Mouse (Mus musculus): ENCODE measurements around the gene Fam219b.

The Fam219b gene

DNA sequence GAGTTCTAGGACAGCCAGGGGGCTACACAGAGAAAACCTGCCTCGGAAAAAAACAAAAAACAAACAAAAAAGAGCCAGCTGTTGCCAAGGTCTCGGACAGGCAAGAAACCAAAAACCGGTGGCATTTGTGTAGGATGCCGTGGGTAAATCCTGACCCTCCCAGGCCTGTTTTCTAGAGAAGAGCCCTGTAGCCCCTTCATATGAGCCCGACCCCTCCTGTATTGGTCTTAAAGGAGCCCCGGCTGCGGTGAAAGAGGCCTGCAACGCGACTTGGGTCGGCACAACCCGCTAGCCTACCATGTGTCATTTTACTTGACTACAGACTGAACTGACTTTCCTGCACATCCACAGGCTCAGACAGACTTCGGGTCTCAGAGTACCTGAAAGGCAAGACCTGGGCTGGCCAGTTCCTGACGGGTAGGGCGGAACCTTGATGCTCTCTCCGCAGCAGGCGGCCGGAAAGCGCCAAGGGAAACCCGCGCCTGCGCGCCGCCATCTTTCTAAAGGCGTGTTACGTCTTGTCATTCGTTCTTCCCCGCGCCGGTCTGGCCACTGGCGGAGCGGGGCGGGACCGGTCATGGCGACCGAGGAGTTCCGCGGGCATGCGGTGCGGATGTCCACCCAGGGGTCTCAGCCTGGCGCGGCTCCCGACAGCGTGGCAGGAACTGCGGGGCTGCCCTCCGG, at the start of gene Fam219b:
Fam219b (plus strand) TSS at position 485 of the 684 bp plus-strand sequence.
- DNase-seq, result peak; percentile 93

DNA sequence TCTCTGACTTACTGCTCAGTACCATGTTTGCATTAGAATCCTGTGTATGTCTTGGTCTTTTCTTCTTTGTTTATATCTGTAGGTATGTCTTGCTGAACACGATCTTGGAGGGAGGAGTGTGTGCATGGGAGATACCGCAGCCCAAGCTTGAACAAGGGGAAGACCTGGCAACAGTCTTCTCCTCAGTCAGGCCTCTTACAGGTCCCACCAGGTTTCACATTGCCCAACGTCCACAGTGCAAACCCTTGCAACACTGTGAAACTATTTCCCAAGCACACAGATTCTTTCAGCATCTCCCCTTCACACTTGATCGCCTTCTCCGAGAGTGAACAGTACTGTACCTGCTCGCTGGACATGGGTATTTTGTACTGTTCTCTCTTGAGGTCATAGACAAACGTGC, 49.5 kb upstream of the Fam219b start:
- no peak for DNase-seq

DNA sequence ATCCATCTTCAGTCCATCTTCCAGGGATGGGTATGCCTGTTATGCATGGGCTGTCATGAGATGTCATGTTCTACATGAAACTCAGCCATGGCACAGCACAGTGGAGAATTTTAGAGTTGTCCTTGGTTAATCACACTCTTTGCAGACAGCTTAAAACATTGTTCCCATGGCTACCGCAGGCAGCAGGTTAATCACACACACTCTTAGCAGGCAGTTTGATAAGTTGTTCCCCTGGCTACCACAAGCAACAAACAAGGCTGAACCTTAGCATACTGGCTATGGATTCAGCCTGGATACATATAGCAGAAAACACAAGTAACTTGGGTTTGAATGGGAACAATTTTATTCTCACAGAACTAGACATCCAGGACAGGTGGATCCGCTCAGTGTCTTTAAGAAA, 43.8 kb upstream of the Fam219b start:
- DNase-seq, result no peak

DNA sequence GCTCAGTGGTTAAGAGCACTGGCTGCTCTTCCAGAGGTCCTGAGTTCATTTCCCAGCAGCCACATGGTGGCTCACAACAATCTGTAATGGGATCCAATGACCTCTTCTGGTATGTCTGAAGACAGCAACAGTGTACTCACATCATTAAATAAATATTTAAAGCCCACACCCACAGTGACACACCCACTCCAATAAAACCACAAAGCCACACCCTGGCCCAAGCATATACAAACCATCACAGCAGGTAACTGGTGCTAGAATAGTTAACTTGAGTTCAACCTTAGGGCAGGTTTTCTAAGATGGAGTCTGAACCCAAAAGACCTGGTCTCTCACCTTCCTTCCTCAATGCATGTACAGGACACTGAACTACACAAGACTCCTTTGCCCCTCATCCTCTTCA, 42.4 kb upstream of the Fam219b start:
- no peak for DNase-seq

DNA sequence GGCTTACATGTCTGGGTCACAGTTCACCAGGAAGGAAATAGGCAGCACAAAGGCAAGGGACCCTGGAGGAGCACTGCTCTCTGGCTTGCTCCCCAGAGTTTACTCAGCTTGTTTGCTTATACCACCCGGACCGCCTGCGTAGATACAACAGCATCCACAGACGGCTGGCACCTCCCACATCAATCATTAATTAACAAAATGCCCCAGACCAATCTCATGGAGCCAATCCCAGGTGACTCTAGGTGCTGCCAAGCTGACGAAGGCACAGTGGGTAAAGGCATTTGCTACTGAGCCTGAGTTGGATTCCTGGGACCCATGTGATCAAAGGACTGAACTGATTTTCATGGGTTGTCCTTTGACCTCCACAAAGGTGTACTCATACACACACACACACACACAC, 40.1 kb upstream of the Fam219b start:
- DNase-seq, result no peak

DNA sequence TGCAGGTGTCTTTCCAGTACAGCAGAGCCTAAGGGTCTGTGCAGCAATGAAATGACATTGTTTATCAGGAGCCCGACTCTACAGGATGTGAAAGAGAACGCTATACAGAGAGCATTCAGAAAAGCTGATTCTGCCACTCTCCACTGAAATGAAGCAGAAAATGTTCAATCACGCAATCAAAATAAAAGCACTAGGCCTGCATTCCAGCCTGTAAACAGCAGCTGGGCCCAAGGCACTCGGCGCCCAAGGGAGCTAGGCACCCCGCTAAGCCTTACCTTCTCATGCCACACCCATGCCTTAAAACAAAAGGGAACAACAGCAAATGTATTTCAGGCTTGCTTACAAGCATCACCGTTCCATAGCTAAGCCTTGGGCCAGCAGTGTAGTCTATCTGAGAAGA, 38.8 kb upstream of the Fam219b start:
- no peak for DNase-seq

DNA sequence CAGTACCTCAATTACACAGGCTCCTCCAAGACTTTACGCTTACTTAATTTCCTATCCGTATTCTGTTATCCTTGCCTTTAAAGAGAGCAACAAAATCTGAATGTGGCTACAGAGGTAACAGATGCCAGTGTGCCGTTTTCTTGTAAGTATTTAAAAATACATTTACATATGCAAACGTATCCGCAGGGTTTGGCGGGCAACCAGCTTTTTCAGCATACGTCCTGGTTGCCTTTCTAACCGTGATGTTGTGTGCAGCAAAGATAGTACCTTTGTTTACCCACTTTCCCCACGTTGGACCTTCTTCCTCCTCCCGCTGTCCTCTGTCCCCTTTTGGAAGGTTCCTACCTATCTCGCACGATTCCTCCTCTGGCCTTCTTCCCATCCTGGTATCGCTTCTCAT, 35.9 kb upstream of the Fam219b start:
- DNase-seq, result peak; percentile 58

DNA sequence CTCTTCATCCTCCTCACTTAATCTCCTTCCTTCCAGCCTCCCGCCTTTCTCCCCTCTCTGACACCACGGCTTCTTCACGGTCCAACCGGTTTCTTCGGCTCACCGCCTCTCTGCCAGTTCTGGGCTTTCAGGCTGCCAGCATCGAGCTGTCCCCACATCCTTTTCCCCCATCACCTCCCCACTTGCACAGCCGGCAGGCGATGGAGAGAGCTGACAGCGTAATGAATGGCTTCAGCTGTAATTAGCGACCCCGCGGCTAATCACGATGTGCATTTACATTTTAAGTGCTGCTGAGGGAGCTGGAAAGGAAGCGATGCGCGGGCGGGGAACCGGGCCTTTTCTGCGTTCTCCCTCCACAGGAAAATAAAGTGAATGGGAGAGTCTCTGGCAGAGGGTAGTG, 35.5 kb upstream of the Fam219b start:
- DNase-seq, result peak; percentile 59

DNA sequence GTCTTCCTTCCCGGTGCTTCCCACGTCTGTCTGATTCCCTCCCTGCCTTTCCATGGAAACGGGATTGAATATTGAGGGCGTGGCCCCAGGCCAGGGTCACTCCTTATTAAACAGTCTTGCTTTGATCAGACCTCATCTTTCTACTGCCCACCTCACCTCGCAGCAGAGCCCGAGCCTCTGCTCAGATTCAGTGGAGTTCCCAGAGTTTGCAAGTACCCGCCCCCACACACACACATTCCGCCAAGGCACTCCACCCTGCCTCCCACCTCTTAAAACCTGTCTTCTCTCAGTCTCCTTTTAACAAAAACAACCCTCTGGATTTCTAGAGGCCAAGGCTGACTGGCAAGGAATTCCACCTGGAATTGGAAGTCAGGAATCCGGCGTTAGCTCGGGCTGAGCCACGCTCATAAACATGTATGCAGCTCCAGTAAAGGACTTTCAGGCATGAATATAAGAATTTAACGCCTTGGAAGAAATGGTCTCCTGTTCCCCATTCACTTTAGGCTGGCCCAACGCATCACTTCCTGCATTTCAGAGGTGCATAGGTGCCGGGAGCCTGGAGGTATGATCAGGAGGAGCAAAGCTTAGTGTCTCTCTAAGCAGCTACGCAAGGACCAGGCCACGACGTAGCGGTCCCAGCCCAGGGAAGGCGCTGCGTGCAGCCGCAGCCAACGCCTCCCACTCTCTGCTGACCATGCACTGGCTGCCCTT, 34.3 kb upstream of the Fam219b start:
- no peak for DNase-seq

DNA sequence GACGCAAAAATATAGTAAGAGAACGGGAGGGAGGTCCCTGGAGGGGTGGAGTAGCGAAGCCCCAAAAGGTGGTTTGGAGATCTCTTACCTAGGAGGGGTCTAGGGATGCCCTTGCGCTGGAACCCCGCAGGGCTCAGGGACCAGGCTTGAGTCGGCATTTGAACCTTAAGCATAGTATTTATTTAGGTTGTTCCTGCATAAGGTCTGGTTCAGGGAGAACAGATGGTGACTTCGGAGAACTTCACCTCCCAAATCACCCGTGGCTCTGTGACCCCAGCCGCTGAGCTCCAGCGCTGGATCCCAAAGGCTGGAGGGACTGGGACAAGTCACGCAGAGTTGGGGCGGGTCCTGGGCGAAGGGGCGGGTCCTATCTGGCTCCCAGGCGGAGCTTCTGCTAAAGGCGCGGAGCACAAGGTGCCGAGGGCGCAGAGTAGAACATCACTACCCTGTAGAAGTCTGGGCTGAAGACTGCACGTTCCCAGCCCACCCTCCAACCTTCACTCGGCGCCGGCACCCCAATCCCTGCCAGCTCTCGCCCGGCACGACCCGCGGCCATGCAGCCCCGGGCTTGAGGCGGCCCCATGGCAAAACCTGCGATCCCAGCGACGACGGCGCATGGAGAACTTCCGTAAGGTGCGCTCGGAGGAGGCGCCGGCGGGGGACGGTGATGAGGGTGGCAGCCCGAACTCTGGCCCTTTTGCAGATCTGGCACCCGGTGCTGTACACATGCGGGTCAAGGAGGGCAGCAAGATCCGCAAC, 33.5 kb upstream of the Fam219b start, which contains the start of gene Rpp25:
Rpp25 (plus strand) TSS at position 405 of the 759 bp plus-strand sequence.
- DNase-seq, result peak; percentile 45

DNA sequence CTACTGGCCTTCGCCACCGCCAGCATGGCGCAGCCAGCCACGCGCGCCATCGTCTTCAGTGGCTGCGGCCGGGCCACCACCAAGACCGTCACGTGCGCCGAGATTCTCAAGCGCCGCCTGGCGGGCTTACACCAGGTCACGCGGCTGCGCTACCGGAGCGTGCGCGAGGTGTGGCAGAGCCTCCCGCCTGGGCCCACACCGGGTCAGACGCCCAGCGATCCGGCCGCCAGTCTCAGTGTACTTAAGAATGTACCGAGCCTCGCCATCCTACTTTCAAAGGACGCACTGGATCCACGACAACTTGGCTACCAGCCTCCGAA, 33.0 kb upstream of the Fam219b start:
- DNase-seq, result peak; percentile 67

DNA sequence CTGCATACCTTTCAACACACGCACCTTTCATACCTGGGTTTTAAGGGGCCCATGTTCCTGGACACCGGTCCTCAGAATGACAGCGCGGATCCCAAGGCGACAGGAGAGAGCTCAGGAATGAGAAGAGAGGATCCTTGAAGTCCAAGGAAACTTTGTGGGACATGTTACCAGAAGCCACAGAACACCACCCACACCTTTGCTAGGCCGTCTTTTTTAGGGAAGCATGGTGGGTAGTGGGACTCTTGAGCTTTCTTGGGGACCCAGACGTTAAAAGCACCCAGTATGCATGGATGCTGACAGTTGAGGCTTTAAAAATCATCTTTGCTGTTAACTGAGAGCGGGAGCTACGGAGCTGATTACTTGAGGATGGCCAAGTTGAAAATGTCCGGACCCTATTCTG, 32.4 kb upstream of the Fam219b start:
- no peak for DNase-seq

DNA sequence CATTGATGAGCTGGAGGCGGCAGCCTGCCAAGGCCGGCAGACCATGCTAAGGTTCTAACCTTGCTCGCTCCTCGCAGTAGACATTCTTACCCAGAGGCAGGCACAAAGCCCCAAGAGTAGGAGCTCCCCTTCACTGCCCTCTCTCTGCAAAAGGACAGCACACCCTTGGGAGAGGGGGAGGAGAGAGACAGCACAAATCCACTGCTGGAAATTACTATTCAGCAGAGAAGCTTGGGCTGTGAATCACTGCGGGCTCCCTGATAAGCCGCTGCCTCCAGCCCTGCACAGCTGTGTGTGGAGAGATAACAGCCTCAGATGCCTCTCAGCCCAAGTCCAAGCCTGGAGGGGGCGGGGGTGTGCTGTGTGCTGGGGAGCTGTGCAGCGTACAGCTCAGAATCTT, 31.6 kb upstream of the Fam219b start:
- peak; percentile 48 for DNase-seq

DNA sequence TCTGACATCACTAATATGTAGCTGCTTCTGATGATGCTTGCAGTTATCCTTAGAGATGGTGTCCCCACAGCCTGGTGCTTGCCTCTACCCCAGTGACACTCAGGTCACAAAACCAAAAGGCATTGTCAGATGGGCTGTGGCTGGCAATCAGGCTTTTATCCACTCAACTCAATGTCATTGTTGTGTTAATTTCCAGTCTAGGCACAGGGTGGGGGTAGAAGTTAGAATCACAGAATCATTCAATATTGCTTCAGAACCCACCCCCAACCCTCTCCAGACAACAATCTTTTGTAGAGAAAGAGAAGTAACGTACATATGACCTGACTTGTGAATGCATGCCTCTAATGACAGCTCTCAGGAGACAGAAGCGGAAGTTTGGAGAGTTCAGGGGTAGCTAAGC, 26.8 kb upstream of the Fam219b start:
- DNase-seq, result no peak

DNA sequence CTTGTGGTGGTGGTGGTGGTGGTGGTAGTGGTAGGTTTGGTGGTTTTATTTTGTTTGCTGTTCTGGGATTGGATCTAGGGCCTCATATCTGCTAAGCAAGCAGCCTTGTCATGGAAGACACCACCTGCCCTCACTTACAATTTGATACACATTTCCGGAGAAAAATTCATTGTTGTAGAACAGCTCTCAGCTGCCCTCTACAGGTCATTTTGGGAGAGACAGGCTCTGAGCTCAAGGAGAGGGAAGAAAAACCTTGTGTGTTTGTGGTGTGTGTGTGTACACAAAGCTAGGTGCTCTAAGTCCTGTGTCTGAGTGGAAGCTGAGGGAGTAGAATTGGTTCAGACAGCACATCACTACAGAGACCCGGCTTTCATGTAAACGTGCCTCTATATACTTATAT, 20.2 kb upstream of the Fam219b start:
- DNase-seq, result peak; percentile 78

DNA sequence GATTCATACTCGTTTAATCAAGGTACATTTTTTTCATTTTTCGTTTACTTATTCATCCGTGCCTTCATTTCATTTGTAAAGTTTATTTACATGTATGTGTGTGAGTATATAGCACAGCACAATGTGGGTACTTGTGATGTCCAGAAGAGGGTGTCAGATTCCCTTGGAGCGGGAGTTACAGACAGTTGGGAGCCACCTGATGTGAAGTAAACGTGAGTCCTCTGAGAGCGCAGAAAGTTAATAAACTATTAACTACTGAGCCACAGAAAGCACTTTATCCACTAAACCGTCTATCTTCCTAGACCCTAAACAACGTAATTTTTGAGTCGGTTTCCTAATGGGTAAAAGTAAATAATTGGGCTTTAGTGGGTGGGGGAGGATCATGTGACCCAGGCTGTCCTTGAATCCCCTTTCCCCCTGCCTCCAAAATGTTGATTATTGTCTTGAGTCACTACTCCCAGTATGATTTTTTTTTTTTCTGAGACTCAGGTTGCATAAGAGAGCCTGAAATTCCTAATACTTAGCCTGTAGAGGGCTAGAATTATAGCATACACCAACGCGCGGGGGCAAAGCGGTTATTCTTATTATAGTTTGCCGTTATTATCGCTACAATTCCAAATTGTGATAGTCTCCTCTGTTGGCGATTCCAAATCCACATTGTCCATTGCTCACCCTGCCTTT, 16.8 kb upstream of the Fam219b start:
- no peak for DNase-seq

DNA sequence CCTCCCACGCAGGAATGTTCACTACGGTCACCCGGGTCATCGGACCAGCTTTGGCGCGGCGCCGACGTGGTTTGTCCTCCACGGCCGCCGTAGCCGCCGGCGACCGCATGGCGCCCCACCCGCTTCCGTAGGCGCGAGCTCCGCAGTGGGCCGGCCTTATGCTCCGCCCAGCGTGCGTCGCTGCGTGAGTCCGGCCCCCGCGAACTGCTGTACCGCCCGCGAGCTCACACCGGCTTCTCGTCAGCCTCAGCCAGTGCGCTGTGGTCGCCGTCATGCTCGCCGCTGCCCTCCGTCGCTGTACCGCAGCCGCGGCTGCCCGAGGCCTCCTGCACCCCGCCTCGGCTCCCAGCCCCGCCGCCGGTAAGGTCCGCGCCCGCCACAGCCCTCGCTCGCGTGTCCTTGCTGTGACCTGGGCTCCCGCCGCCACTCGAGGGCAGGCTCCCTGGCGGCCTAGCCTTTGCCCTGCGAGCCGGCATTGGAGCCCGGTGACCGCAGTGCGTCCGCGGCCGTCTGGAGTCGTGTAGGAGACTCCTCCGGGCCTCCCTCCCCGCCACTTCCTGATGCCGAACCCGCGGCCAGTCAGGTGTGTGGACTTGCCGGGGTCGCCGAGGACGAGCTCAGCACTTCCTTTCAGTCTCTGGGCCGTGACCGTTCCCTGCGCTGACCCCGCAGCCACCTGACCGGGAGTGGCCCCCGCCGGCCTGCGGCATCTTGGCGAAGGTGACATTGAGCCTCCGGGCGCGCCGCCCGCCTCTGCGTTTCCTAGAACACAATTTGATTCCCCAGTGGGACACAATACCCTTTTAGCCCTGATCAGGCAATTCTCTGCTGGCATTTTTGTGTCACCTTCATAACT, 16.0 kb upstream of the Fam219b start, which contains the start of gene Cox5a:
Cox5a (plus strand) TSS at position 219 of the 856 bp plus-strand sequence.
- peak; percentile 94 for DNase-seq

DNA sequence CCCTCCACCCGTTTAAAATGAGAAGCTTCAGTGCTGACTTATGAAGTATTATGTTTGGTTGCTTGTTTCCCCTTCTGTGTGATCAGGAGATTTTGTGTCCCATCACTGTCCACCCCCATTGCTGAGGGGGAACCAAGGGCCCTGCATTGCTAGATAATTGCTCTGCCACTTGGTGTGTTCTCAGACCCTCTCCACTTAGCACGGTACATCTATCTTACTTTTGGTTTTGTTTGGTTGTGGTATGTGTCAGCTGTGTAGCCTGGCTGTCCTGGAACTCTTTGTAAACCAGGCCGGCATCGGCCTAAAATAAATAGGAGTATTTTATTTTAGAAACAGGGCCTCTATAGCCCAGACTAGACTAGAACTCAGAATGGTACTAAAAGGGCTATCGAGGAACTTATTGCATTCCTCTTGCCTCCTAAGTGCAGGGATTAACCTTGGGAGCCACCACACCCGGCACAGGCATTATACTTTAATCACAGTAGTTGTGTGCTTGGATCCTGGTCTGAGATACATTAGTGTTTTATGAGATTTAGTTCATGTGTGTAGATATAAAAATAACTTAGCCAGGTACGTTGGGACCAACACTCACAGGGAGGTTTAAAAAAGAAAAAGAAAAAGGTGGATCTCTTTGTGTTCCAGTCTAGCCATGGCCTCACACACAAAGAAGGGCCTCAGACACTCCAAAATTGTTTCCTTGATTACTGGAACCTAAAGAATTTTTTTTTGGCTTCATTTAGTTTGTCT, 15.0 kb upstream of the Fam219b start:
- DNase-seq, result no peak

DNA sequence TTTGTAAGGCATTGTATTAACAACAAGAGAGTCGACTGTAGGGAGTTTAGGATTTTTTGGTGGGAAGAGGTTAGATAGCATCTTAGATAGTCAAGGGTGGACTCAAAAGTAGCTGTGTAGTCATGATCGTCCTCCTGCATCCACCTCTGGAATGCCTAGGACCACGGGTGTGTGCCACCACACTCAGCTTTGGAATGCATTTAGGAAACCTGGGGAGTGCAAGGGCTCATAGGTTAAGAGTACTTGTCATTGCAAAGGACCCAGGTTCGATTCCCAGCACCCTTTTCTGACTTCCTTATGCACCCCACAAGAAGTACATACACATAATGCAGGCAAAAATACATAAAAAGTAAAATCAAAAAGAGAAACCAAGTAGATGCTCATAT, 14.5 kb upstream of the Fam219b start:
- no peak for DNase-seq

DNA sequence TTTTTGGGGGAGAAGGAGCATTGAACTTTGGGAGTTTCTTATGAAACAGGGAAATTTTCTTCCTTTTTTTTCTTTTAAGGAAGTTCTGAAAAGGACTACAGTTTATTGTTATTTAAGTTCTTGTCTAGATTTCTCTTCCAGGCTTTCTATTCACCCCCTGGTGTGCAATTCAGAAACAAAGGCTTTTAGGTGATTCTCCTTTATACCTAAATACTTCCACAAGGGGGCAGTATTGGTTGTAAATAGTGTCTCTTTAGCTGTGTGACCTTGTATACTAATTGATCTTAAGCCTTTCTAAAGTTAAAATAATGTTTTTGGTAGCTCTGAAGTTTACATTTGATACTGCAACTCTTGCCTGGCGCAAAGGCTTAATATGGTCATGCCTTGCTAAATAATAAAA, 13.6 kb upstream of the Fam219b start:
- DNase-seq, result no peak

DNA sequence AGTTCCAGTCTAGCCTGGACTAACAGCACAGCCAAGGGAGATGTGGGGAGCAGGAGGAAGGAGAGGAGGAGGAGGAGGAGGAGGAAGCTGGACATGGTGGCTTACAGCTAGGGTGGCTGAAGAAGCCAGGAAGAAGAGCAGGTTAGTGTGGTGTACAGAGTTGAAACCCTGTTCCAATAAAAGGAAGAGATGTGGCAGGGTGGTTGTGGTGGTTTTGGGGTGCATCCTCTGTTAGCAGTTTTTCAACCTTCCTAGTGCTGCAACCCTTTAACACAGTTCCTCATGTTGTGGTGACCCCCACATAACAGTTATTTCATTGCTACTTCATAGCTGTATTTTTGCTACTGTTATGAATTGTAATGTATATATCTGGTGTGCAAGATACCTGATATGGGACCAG, 12.9 kb upstream of the Fam219b start:
- no peak for DNase-seq

DNA sequence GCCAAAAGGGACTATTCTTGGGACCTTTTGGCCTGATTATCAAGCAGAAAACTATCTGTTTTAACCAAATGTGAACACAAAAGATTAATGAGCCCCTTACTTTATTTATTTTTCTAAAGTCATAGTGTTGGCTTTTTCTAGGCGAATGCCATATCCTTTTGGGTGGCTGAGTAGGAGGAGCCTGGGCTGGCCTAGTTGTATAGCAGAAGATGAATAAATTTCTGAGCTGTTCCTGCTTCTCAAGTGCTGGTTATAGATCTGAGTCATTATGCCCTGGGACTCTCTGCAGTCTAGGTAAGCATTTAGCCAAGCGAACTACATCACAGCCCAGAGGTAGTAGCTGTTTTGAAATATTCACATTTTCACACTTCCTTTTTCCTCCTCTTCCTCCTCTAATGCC, 11.8 kb upstream of the Fam219b start:
- no peak for DNase-seq

All from right cerebral cortex, postnatal 4 days (tissue).